Mouse (Mus musculus) CD4-positive naive resting alpha-beta T cell, adult 57 days (primary cell): ENCODE measurements around the gene Ifna4. TPM values are rescaled to one million over a fixed set of nuclear protein-coding genes. Genes with fewer than 3 reads are reported as not detected.

Experiments
- total RNA-seq: library from RNA; stranded (reverse); gene quantifications from one replicate; pipeline ENCODE4 v1.2.4, GENCODE M21; 2023

Ifna4 gene
- total RNA-seq = not detected

GRCm38 (mm10) chr4:88841438-88841911 is at the start of gene Ifna4:
Gene Ifna4 (plus strand): TSS chr4:88841861.

GRCm38 (mm10) chr4:88793936-88794675 is 47.6 kb upstream of the Ifna4 start, which contains the start of gene Gm13275:
Gene Gm13275 (plus strand): TSS chr4:88794487.

GRCm38 (mm10) chr4:88797097-88797496 is 44.6 kb upstream of the Ifna4 start, which contains the start of gene Gm13279:
Gene Gm13279 (plus strand): TSS chr4:88797397.

GRCm38 (mm10) chr4:88799365-88799764 is 42.3 kb upstream of the Ifna4 start, which contains the start of gene Gm13285:
Gene Gm13285 (plus strand): TSS chr4:88799665.

GRCm38 (mm10) chr4:88802954-88803353 is 38.7 kb upstream of the Ifna4 start, which contains the start of gene Gm13287:
Gene Gm13287 (plus strand): TSS chr4:88803254.

GRCm38 (mm10) chr4:88805231-88805630 is 36.4 kb upstream of the Ifna4 start, which contains the start of gene Gm13288:
Gene Gm13288 (plus strand): TSS chr4:88805531.

GRCm38 (mm10) chr4:88815928-88816327 is 25.7 kb upstream of the Ifna4 start, which contains the start of gene Ifna7:
Gene Ifna7 (plus strand): TSS chr4:88816228.

GRCm38 (mm10) chr4:88819659-88820058 is 22.0 kb upstream of the Ifna4 start, which contains the start of gene Ifna11:
Gene Ifna11 (plus strand): TSS chr4:88819959.

GRCm38 (mm10) chr4:88827116-88827515 is 14.5 kb upstream of the Ifna4 start, which contains the start of gene Ifna6:
Gene Ifna6 (plus strand): TSS chr4:88827416.

GRCm38 (mm10) chr4:88835225-88835624 is 6.4 kb upstream of the Ifna4 start, which contains the start of gene Ifna5:
Gene Ifna5 (plus strand): TSS chr4:88835525.

GRCm38 (mm10) chr4:88849698-88850097 is 8.0 kb downstream of the Ifna4 start, which contains the start of gene Ifna1:
Gene Ifna1 (plus strand): TSS chr4:88850087.

GRCm38 (mm10) chr4:88880101-88880500 is 38.4 kb downstream of the Ifna4 start, which contains the start of gene Ifne:
Gene Ifne (minus strand): TSS chr4:88880201.

Other genes with a start within 250 kb of the Ifna4 start
- not detected for gene Ifna9, start 249.5 kb upstream of the Ifna4 start, total RNA-seq
- gene Ifna12, start 238.5 kb upstream of the Ifna4 start, total RNA-seq = not detected
- not detected for gene C87499, start 207.4 kb upstream of the Ifna4 start, total RNA-seq
- gene Ifna13, start 197.4 kb upstream of the Ifna4 start, total RNA-seq = not detected
- gene Ifna16, start 164.9 kb upstream of the Ifna4 start, total RNA-seq = not detected
- not detected for gene Ifna2, start 157.9 kb upstream of the Ifna4 start, total RNA-seq
- gene Ifnab, start 150.5 kb upstream of the Ifna4 start, total RNA-seq = not detected
- gene Gm26566, start 120.1 kb upstream of the Ifna4 start, total RNA-seq = 1.9 TPM
- 51.2 TPM for gene Klhl9, start 119.4 kb upstream of the Ifna4 start, total RNA-seq
- gene Gm13271, start 87.0 kb upstream of the Ifna4 start, total RNA-seq = not detected
- gene Gm13283, start 81.7 kb upstream of the Ifna4 start, total RNA-seq = not detected
- gene Gm13290, start 68.0 kb upstream of the Ifna4 start, total RNA-seq = not detected
- gene Gm13289, start 64.9 kb upstream of the Ifna4 start, total RNA-seq = not detected
- not detected for gene Gm13272, start 62.0 kb upstream of the Ifna4 start, total RNA-seq
- gene Ifnz, start 59.7 kb upstream of the Ifna4 start, total RNA-seq = not detected
- not detected for gene Gm13276, start 56.2 kb upstream of the Ifna4 start, total RNA-seq
- gene Gm13277, start 53.2 kb upstream of the Ifna4 start, total RNA-seq = not detected
- gene Gm13278, start 50.3 kb upstream of the Ifna4 start, total RNA-seq = not detected
- not detected for gene Gm13275, start 47.4 kb upstream of the Ifna4 start, total RNA-seq
- gene Gm13279, start 44.5 kb upstream of the Ifna4 start, total RNA-seq = not detected
- gene Gm13285, start 42.2 kb upstream of the Ifna4 start, total RNA-seq = not detected
- gene Gm13287, start 38.6 kb upstream of the Ifna4 start, total RNA-seq = not detected
- gene Gm13288, start 36.3 kb upstream of the Ifna4 start, total RNA-seq = 0.38 TPM
- gene Ifna7, start 25.6 kb upstream of the Ifna4 start, total RNA-seq = not detected
- not detected for gene Ifna11, start 21.9 kb upstream of the Ifna4 start, total RNA-seq
- gene Ifna6, start 14.4 kb upstream of the Ifna4 start, total RNA-seq = not detected
- not detected for gene Ifna5, start 6.3 kb upstream of the Ifna4 start, total RNA-seq
- gene Ifna1, start 8.2 kb downstream of the Ifna4 start, total RNA-seq = not detected
- not detected for gene Ifne, start 38.3 kb downstream of the Ifna4 start, total RNA-seq